Mouse (Mus musculus): ENCODE measurements around the gene Mfap3l. TPM values are rescaled to one million over a fixed set of nuclear protein-coding genes. Genes with fewer than 3 reads are reported as not detected.

Gene Mfap3l
- 0.20 TPM in 1 of 4 replicates, not detected in the others for total RNA-seq (2023)

DNA sequence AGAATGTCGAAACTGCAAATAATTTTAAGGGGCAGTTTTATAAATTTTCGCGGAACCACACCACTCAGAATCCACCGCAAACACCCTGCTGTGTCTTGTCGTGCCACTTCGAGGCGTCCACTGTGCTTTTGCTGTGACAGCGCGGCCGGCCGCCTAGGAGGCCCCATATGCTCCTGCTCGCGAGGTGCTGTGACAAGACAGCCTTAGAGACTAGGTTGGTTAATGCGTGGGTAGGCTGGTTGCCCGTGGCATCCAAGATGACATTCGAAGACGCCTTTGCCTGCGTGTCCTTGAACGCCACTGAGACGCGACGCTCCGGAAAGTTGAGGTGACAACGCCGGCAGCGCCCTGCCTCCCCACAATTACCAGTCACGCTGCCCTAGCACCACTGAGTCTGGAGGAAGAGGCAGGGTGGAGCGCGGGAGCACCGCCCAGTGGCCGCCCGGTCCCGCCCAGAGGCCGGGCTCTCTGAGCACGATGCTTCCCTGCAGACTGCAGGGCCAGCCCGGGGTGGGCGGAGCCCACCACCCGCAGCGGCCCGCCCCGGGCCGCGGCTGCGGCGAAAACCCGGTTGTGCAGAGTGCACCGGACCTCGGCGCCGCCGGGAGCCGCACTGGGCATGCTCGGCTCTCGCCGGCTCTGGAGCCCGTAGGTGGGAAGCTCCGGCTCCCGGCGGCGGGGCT is at the start of gene Mfap3l:
TSS of gene Mfap3l (plus strand) at position 578 of the 683 bp plus-strand sequence.

Other genes starting within 250 kb of the Mfap3l start
- gene Gm10283, start 129.6 kb upstream of the Mfap3l start, total RNA-seq (2023): not detected in 4 replicates
- not detected in 4 replicates for gene Aadat, start 126.9 kb upstream of the Mfap3l start, total RNA-seq (2023)